Mouse (Mus musculus) heart, postnatal 25 days (tissue): ENCODE measurements at regions not wholly inside any gene's neighbourhood (a gene's known extent, or its start where the extent isn't known, plus 50 kb on each side); places are given as distances from the start of the nearest gene placed in this dataset.

Experiments
- DNase-seq: peaks from one replicate; pipeline ENCODE4 v3.0.0; 2022; ENCODE audit warnings: low spot score
- intact Hi-C: fragments of 180-260 bp; cut with DNase I; formaldehyde crosslinking; loops from one replicate; pipeline ENCODE4 v1.15.1; 2025

- no peak for DNase-seq
- intact Hi-C loops = no loop called here
Measured at GRCm38 (mm10) chr8:8130806-8131205, 530.2 kb downstream of the Efnb2 start.

DNA sequence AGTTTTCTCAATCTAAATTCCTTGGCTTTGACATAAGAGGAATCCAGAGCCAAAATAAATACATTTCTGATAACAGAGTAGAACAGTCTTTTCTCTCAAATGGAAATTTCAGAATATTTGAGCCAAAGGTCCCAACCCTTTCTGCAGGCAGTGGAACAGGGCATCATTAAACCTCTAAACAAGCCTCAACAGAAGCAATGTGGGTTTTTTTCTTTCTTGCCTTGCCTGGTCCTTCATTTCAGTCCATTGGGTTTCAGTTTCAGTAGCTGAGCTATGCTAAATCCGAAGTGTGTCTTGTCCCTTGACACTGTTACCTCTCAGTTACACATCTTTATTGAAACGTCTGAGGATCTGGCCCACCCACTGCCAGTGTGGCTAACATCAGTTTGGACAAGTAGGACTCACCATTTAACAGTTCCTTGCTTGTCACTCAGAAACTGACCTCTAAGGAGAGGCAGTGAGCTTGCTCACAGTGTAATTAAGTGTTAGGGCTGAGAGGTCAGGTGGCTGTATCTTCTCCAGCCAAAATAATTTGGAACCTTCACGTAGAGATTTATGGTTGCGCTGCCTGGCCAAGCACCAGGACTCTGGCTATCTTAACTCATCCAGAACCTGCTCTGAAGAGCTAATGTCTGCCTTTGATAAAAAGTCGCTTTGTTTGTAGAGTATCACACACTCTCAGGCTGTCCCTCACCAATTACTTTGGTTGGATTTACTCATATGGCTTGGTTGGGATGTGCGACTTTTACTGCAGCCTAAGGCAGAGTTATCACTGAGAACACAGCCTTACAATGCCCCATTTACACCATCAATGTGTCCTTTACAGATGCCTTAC, 545.2 kb downstream of the Efnb2 start:
- DNase-seq = no peak
- intact Hi-C loops = no loop called here

GRCm38 (mm10) chr8:8114604-8115003, 546.4 kb downstream of the Efnb2 start:
- intact Hi-C loops = no loop called here
- DNase-seq = no peak

GRCm38 (mm10) chr8:8109785-8110350, 551.2 kb downstream of the Efnb2 start:
- DNase-seq = no peak

GRCm38 (mm10) chr8:8103492-8103891, 557.5 kb downstream of the Efnb2 start:
- DNase-seq = no peak
- intact Hi-C loops = no loop called here

More at GRCm38 (mm10) chr8:8109785-8110350, 551.2 kb downstream of the Efnb2 start:
- intact Hi-C loops = no loop called here

DNA sequence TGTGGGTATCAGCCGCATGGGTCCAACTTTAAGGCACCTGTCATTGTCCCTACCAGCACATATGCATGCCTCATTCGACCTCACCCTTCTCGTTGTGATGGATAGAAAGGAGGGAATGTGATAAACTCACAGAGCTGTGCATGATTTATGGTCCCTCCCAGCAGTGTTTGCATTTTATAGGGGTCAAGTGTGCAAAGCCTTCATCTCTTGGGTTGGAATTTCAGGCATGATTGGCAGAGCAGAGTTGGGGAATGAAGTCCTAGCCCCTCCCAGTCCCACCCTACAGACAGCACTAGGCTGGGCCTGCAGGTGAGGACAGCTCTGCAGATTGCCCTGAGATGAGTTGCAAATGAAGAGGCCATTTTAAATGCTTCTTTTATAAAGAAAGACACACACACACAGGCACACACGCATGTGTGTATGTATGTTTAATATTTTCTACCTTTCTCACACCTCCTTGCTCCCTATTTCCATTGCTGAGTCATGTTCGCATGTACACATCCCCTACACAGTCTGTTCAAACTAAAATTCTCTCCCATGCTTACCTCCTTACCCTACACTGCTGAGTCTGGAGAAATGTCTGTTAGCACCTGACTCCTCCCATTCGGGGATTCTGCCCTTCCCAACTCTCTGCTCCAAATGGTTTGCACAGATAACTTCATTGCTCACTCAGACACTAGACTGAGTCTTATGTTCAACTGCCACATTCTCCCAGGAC, 558.9 kb downstream of the Efnb2 start:
- DNase-seq = no peak
- intact Hi-C loops = no loop called here

- intact Hi-C loops = no loop called here
- no peak for DNase-seq
Measured at GRCm38 (mm10) chr8:8092551-8092950, 568.5 kb downstream of the Efnb2 start.

- intact Hi-C loops = no loop called here
- DNase-seq = no peak
Measured at GRCm38 (mm10) chr8:8084652-8085051, 576.4 kb downstream of the Efnb2 start.

GRCm38 (mm10) chr8:8064074-8064473, 597.0 kb downstream of the Efnb2 start:
- intact Hi-C loops = no loop called here
- DNase-seq = no peak

DNA sequence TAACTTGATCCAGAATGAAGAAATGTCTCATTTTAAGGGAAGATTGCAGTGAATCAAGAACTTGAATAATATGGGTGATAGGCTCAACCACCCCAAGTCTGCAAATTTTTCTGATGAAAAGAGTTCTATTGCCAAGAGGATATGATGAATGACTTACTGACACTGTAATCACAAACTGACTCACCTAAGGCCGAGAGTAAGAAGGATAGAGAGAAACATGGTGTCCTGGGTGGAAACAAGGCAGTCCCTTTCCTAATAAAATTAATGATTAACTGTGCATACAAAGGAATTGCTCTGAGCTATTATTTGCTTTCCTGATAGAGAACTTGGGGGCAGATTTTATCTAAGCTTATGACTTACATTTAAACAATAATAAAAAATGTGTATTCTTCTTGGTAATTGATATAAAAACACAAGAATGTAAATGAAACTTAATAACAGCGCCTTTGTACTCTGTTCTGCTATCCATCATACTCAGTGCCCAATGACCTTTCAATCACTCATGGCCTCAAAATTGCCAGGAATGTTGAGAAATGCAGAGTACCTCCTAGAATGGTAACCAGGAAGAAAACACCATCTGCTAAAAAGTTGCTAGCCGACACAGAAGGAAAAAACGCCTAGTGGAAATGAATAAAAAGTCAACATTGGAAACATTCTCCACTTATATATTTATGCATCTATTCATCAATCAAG, 606.7 kb downstream of the Efnb2 start:
- no peak for DNase-seq
- intact Hi-C loops = no loop called here

- intact Hi-C loops = no loop called here
- no peak for DNase-seq
Measured at GRCm38 (mm10) chr8:8051186-8051585, 609.9 kb downstream of the Efnb2 start.

DNA sequence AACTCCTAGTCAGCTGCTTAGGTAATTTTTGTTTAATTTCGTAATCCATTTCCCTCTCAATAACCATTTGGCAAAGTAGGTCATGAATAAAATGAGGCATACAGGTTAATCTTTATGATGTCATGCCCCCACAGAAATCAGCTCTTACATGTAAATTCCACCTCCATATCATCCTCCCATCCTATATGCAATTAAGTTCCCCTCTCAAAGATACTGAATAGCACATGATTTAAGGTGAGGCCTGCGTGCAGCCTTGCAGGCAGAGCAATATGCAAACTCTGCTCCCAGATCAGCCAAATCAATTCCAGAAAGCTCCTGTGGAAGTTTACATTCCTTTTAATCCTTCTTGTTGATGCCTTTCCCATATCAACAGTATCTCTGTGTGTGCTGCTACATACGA, 610.3 kb downstream of the Efnb2 start:
- no peak for DNase-seq
- intact Hi-C loops = no loop called here

DNA sequence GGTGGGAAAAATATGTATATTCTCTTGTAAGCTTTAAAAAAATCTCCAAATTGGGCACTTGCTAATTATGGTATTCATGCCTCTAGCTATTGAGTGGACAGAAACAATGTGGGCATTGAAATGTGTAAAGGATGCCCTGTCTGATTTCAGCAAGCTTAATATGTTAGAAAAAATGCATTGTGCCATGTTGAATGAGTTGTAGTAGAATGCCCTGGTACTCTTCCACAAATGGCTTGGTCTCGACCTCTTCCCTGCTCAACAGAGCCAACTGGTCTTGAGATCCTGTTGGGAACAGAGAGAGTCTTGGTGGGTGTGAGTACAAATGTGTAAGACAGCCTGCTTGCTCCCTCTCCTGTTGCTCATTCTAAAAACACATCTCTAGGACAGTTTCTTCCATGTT, 616.1 kb downstream of the Efnb2 start:
- no peak for DNase-seq
- intact Hi-C loops = no loop called here

DNA sequence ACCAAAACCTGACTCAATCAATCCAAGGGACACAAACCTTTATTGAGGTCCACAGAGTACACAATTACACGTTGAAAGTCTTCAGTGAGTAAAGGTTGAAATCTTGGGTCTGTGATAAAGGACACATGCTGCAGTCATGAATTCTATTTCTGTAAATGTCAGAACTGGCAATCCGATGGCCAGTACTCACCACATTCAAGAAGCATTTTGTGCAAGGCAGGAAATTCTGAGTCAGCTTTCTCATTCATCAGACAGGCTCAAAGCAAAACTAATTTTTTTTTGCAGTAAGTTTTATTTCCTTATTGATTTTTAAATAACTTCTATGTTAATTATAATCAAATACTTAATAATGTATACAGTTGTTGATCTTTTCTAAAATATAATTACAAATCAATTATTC, 616.7 kb downstream of the Efnb2 start:
- intact Hi-C loops = no loop called here
- no peak for DNase-seq

DNA sequence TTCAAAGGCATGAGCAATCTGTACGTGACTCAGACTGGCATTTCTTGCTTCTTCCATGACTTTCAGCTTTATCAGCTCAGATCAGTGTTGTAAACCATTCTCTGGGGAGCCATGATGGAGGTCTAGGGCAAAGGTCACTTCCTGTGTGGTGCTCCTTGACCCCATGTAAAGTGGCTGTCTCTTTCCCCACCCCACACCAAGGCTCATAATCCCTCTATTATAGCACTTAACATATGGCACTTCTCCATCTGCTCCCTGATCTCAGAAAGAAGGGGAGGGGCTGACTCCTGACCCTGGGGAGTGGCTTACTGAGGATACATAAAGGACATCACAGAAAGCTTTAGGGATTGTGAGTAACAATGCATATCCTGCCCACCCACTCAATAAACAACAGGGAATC, 623.1 kb downstream of the Efnb2 start:
- intact Hi-C loops = no loop called here
- no peak for DNase-seq

GRCm38 (mm10) chr8:8011151-8011550, 649.9 kb downstream of the Efnb2 start:
- intact Hi-C loops = no loop called here

DNA sequence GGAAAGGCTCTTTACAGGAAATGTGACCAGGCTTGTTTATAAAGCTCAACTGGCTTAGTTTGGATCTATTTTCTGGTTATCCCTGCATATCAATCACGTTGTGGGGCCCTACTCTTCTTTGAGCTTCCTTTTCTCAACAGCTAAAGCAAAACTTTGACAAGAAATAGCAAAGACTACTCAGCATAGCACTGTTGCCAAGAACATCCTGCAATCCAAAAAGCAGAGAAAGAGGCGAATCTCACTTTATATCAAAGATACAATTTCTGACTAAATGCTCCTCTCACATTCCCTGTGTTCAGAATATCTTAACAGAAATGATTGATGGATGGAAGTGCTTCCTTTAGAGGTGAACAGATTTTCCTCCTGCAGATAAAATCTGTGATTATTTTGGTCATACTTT, 666.1 kb downstream of the Efnb2 start:
- no peak for DNase-seq
- intact Hi-C loops = no loop called here

More at GRCm38 (mm10) chr8:8011151-8011550, 649.9 kb downstream of the Efnb2 start:
- no peak for DNase-seq

GRCm38 (mm10) chr8:7988820-7989219, 672.2 kb downstream of the Efnb2 start:
- intact Hi-C loops = no loop called here
- no peak for DNase-seq

- DNase-seq = no peak
- intact Hi-C loops = no loop called here
Measured at GRCm38 (mm10) chr8:7977020-7977419, 684.0 kb downstream of the Efnb2 start.

GRCm38 (mm10) chr8:7973791-7974190, 687.3 kb downstream of the Efnb2 start:
- DNase-seq = no peak
- intact Hi-C loops = no loop called here

DNA sequence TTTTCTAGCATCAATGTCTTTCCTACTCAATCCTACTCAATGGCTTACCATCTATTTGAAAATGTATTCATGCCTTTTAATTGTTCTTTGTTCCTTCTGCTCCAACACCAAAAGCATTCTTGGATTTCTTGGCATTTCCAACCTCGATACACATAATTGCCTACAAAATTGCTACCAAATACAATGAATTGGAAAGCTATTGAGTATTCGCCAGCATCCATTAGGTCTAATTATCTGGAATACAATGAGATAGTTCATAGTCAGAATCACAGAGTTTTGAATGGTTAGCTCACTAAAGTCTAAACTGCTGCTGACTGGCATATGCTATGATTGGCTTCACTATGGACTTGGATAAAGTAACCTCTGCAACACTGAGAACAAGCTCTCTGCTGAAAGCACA, 696.8 kb downstream of the Efnb2 start:
- intact Hi-C loops = no loop called here
- no peak for DNase-seq
